Mouse (Mus musculus) ovary, postnatal 14 days (tissue): ENCODE measurements around the gene Rps6ka6.
A peak's percentile ranks its signal among the peaks of the same experiment; 100 is the strongest.

Experiments
- DNase-seq: peaks from one replicate; pipeline ENCODE4 v3.0.0; 2022; ENCODE audit warnings: low spot score

Gene Rps6ka6

DNA sequence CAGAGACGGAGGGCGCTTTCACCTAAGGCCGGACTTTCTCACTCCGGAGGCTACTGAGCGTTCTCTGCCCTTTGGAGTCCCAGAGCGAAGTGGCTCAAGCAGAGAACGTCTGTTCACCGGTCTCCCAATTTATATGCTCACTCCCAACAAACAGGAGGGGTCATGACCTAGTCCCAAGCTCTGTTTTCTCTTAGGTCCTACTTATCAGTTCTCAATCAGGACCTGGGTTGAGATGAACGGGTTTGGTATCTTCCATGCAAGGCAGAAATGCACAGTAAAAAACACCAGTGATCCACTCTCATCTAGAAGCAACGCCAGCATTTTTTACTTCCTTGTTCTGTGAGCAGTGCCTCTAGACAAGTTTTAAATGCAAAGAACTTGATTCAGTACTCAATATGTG, at the start of gene Rps6ka6:
Gene Rps6ka6 (minus strand): TSS at position 101 of the 400 bp plus-strand sequence.
- DNase-seq, result no peak

DNA sequence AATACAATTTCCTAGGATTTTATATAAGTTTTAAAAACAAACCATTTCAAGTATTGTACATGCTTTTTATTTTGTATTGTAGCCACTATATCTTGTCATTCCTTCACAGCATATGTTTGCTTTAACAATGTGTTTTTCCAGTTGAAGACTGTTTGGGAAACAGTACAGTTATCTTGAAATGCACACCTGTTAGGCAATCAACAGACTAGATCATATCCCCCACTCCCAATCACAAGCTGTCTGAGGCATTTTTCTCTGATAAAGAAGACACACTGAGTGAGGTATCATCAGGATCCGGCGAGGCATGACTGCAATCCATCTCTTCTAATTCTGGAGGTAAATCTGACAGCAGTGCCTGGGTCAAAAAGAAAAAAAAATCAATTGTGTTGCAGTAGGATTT, 39.3 kb upstream of the Rps6ka6 start:
- DNase-seq, result no peak

DNA sequence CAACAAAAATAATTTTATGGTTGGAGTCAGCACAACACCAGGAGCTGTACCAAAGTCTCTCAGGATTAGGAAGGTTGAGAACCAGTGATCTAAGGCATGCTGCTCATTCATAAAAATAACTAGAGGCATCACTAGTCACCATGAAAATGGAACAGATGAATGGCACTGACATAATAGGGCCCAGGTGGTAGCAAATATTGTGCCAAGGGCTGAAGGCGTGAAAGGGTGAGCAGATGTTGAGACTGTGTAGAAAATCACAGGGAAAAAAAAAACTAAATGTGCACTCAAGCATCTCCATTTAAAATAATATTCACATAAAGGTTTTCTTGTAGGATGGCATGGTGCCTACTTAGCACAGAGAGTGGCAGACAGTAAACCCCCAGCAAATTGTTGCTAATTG, 19.6 kb downstream of the Rps6ka6 start:
- DNase-seq, result no peak

DNA sequence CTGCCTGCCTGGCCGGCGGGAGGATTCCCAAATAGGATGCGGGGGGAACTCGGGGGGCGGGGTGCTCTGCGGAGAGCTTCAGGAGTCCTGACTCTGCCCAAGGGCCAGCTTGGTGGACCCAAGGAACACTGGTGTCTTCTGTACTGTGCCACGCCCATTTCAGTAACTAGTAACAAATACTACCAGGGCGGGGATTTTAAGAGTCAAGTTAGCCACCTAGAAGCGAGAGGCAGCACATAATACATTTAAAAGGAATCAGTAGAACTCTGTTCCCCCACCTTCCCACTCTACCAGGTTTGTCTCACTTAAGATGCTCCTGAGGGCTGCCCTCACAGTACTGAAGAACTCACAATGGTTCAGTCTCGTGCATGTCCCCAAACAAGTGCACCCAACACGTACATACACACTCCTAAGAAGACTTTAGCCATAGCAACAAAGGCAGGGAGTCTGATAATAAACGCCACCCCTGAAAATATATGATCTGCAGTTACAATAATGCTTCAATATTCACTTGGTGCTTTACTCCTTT, 74.1 kb downstream of the Rps6ka6 start:
- DNase-seq, result no peak

DNA sequence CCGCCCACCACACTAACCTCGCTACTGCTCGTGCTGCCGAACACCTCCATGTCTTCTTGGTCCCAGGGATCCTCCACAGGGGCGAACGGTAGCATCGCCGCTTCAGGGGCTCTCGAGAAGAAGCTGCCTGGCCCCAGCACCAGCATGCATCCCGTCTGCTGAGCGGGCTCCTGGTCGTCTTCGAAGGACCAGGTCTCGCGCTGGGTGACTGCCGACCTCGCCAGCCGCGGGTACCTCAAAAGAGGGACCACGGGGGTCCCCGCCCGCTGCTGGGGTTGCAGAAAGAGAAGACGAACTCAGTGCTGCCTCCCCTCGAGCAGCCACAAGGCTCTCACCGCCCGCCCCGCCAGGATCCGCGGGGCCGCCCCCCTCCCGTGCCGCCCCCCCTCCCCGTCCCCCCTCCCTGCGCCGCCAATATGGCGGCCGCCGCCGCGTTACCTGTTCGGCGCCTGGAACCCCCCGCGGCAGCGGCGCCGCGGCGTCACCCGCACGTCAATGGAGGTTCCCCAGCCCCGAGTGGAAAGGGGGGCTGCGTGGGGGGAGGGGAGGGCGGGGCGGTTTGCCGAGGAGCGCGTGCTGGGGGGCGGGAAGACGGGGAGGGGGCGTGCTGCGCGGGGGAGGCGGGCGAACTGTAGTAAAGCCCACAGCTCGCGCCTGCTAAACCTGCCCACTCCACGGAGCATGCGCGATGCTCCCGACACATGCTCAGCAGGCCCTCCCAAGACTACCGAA, 74.8 kb downstream of the Rps6ka6 start:
- peak; percentile 1 for DNase-seq

DNA sequence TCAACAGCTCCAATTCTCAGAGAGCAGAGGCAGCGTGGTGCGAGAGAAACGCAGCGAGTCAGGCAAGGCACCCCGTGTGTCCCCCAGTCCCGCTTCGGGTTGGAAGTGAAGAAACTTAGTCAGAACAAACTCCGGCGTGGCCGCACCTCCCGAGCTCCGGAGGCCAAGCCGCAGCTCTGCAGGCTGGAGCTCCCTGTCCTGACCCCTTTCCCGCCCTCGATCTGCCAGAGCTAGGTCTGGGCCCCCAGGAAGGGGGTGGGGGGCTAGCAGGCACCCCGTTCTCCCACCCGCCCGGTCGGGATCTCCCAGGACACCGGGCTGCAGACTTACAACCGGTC, 75.3 kb downstream of the Rps6ka6 start:
- DNase-seq, result no peak

DNA sequence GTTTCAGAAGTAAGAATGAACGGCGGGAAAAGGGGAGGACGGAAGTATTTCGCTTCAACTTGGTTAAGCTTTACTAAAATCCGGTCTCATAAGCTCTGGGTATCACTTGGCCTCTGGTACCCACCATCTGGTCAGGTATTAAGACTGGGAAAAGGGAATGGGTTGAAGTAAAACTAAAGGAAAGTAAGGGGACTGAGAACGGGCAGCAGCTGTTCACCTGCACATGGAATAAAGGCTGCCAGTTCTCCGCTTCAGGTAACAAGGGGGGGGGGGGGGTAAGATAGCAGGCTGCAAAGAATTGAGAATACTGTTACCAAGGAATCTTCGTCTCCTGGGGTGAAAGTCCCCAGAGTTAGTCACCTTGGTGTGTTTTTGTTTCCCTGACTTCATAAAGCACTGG, 75.7 kb downstream of the Rps6ka6 start:
- no peak for DNase-seq

DNA sequence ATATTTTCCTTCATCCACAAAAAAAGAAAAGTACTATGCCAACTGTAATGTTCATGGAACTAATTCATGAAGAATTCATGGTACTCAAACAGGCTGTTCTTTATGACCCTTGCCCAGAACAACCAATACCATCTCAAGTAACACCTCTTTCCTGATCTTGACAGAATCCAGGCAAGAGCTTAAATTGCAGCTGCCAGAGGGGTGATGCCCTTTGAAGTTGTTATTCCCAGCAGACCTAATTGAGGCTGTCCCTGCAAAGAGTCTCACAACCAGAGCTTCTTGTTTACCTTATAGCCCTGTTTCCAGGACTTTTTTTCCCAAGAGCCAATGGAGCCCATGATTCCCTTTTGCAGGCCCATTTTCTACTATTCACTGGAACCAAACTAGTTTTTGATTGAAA, 77.6 kb downstream of the Rps6ka6 start:
- DNase-seq, result no peak

DNA sequence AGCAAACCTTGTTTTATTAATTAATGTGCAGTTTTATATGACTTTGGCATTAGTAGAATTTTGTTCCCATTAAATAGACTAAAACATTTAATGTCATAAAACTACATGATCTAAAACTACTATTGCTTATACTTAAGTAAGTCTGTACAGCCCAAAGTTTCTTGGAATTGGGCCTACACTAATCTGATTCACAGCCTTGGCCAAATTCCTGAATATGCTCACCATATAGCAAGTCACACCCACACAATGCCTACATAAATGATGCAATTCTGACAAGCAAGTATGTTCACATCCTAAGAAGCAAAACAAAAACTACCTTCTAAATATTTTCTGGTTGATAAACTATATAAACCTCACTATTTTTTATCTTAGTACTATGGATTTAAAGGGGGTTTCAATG, 101.2 kb downstream of the Rps6ka6 start:
- no peak for DNase-seq

DNA sequence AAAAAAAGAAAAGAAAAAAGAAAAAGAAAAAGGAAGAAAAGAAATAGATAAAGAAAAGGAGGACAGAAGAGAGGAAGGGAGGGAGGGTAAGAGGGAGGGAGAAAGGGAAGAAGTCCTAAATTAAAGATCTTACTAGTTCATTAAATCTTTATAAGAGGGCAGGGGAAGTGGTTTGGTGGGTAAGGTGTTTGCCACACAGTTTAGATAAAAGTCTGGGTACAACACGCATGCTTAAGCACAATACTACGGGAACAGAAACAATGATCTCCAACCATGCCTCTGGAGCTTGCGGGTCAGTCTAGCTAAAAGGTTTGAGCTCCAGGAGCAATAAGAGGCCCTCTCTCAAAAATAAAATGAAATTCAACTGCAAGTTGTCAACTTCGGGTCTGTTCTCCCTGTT, 123.0 kb downstream of the Rps6ka6 start:
- DNase-seq, result no peak

DNA sequence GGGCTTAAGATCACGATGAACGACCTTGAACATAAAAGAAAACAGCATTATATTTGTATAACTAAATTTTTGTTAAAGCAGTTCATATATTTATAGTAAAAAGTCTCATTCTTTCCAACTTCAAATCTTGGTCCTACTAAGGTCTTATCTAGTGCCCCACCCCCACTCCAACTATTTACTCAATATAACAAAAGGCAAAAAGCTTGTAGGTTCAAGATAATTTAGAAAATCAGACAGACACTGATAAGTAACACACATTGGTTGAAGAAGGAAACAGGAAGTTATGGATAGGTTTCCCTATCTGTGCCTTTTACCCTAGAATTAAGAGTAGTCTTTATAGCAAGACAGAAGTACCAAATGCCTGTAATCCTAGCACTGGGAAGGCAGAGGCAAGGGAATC, 132.9 kb downstream of the Rps6ka6 start:
- no peak for DNase-seq

DNA sequence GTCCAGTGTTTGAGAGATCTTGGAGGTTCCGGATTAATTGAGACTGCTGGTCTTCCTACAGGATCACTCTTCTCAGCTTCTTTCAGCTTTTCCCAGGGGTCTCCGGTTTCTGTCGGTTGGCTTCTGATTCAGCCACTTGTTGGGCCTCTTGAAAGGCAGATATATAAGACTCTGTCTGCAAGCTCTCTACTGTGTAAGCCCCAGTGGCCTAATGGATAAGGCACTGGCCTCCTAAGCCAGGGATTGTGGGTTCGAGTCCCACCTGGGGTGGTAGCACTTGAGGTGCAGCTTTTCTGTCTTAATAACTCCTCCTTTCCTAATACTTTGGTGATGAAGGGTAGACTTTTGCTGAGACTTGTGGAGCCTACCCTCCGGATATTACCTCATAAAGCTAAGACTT, 160.7 kb downstream of the Rps6ka6 start:
- DNase-seq, result no peak

DNA sequence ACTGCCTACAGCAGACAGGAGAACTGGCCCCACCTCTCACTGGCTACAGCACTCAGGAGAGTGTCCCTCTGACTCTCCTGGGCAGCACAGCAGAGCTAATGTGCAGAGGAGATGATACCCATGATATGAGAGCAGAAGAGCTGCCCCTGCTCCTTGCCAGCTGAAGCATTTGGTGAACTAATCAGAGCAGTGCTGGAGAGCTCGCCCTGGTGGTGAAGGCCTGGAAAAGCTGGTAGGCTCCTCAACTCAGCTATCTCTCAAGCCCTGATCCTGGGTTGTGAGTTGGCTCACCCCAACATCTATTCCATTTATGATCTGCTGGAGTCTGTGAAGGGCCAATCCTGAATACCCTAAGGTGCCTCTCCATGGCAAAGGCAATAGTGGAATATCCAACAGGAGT, 163.6 kb downstream of the Rps6ka6 start:
- no peak for DNase-seq
